15 mouse cellular contexts compared by ENCODE assay signal in the genomic region with DNA sequence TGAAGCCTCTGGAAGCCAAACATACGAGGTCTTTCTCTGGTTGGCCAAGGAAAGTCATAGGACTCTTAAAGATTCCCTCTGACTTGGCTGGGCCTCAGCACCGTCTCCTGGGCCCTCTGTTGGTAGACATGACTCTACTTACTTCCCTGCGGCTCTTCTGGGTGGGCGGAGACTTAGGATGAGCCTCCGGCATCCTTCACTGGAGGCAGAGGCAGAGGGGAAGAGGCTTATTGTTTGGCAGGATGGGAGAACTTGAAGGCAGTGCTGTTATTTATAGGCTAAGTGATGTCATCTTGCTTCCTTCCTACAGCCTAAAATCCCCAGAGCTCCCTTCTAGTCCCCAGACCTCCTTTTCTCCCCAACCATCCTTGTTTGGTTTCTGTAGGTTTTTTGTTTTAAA. TPM values are rescaled to one million over a fixed set of nuclear protein-coding genes. Genes with fewer than 3 reads are reported as not detected.
A peak's percentile ranks its signal among the peaks of the same experiment; 100 is the strongest.
DNase-seq lines count a peak whose midpoint lies in the region; ATAC-seq lines count a peak whose summit lies in the region.
"Had no signal": no experiment of that assay in that cellular context is flagged by ENCODE, and none has a peak within 500 bp of the region (broad histone marks: within the 10 kb centered on the region; RNA-seq: fewer than 3 reads in every experiment).

No protein-coding gene starts in this region.

- no peaks in the 10 kb centered on the region for H3K27me3 ChIP-seq in heart, embryonic 10.5 days (ENCODE audit: insufficient read depth, poor library complexity, severe bottlenecking)
- H3K27me3 ChIP-seq in hindbrain, embryonic 12.5 days: no peaks in the 10 kb centered on the region

- peak; percentile 35 to 67 for DNase-seq in heart, adult 9 months (ENCODE audit: low spot score in 2 of 2)
- DNase-seq in heart, embryonic 10.5 days (ENCODE audit: low spot score): no peak
- DNase-seq in ES-CJ7 (ENCODE audit: low read depth, low spot score): peak; percentile 78
- peak; percentile 21 for DNase-seq in brain, adult 2 months (ENCODE audit: low read depth, low spot score)
- peak; percentile 40 to 68 for DNase-seq in kidney, postnatal 25 days
- no peak for DNase-seq in cerebellum, adult 9-10 months
- DNase-seq: adrenal gland, adult 8-10 months; layer of hippocampus, adult 9-11 months; right cerebral cortex, postnatal 4 days; thymus, postnatal 25 days had no signal

- H3K9ac ChIP-seq in hindbrain, embryonic 12.5 days: no peak overlapping the region

- H3K4me3 ChIP-seq in heart, embryonic 10.5 days: no peak overlapping the region
- H3K4me3 ChIP-seq in hindbrain, embryonic 12.5 days: no peak overlapping the region

- no peak for ATAC-seq in hindbrain, embryonic 12.5 days (ENCODE audit: low FRiP score)
- no peak; the same call in 1 of the 2 replicates for ATAC-seq in granulocyte monocyte progenitor cell, adult 5-6 weeks (replicated peaks; ENCODE audit: poor library complexity, severe bottlenecking)
- ATAC-seq: forebrain, embryonic 16.5 days; hindbrain, embryonic 16.5 days had no signal

- H3K4me1 ChIP-seq in heart, embryonic 10.5 days: peaks cover 20% of the 10 kb centered on the region
- H3K4me1 ChIP-seq in hindbrain, embryonic 12.5 days: peaks cover 4% of the 10 kb centered on the region; the same call in 1 of the 2 replicates

- H3K36me3 ChIP-seq in heart, embryonic 10.5 days: no peaks in the 10 kb centered on the region
- H3K36me3 ChIP-seq in hindbrain, embryonic 12.5 days: no peaks in the 10 kb centered on the region

- H3K4me2 ChIP-seq in hindbrain, embryonic 12.5 days (replicated peaks): no peak overlapping the region
- H3K4me2 ChIP-seq: midbrain, embryonic 11.5 days had no signal

- 35% methylated on average over 5 of the region's 5 CpGs for WGBS in heart, embryonic 10.5 days
- WGBS in hindbrain, embryonic 12.5 days: 54% methylated on average over 5 of the region's 5 CpGs

- no peaks in the 10 kb centered on the region for H3K9me3 ChIP-seq in heart, embryonic 10.5 days
- H3K9me3 ChIP-seq in hindbrain, embryonic 12.5 days (replicated peaks): no peaks in the 10 kb centered on the region

- no peak overlapping the region for H3K27ac ChIP-seq in heart, embryonic 10.5 days
- H3K27ac ChIP-seq in hindbrain, embryonic 12.5 days: no peak overlapping the region

RNA-seq across cellular contexts. Expression of gene Siah1a, which starts 40.8 kb away (rescaled TPM):
- polyA plus RNA-seq in heart, embryonic 10.5 days (2016; fragmentation: Nextera tagmentation; extraction: Ambion mirVana): 29.6 and 39.9 TPM in 2 replicates
- 87.8 and 92.0 TPM in 2 replicates for polyA plus RNA-seq in hindbrain, embryonic 12.5 days (2016; fragmentation: Nextera tagmentation; extraction: Ambion mirVana)
- total RNA-seq in granulocyte monocyte progenitor cell, adult 5-6 weeks (2014; fragmentation: Nextera tagmentation): 8.1 and 14.1 TPM in 2 replicates
- 14.5 and 21.0 TPM in 2 replicates for total RNA-seq in granulocyte monocyte progenitor cell, adult 5-6 weeks (2017)

RNA-seq across cellular contexts. Expression of gene Gm10638, which starts 41.0 kb away (rescaled TPM):
- polyA plus RNA-seq in heart, embryonic 10.5 days (2016; fragmentation: Nextera tagmentation; extraction: Ambion mirVana): 2.9 and 4.8 TPM in 2 replicates
- 10.6 TPM in 2 replicates for polyA plus RNA-seq in hindbrain, embryonic 12.5 days (2016; fragmentation: Nextera tagmentation; extraction: Ambion mirVana)
- not detected in 2 replicates for total RNA-seq in granulocyte monocyte progenitor cell, adult 5-6 weeks (2014; fragmentation: Nextera tagmentation)
- 0.36 TPM in 1 of 2 replicates, not detected in the other for total RNA-seq in granulocyte monocyte progenitor cell, adult 5-6 weeks (2017)

Comparison
In these comparisons a context has a peak if more than half of its experiments do, and no peak if none do; other contexts are left out.
1. DNase-seq: peak in heart, adult 9 months (2 of 2), ES-CJ7 (single experiment), brain, adult 2 months (single experiment) and kidney, postnatal 25 days (2 of 2); none in heart, embryonic 10.5 days (single experiment) and cerebellum, adult 9-10 months (single experiment).